Mouse (Mus musculus) heart, embryonic 14.5 days (tissue): Measurements from ENCODE around the gene Rab12. TPM values are rescaled to one million over a fixed set of nuclear protein-coding genes. Genes with fewer than 3 reads are reported as not detected.
"Not testable (repeated sequence)": the region's sequence is repeated elsewhere in the genome, so short reads cannot be mapped to it uniquely, and the experiment has no call there.

Source experiments
- ATAC-seq: fragments of 200-750 bp; cut with Nextera tagmentation; 2 replicates; pipeline ENCODE4 v1.8.0; 2017; ENCODE audit warnings: low read depth, moderate TSS enrichment; ENCODE audit not compliant: insufficient number of reproducible peaks, insufficient read depth, low FRiP score
- H3K27ac ChIP-seq, 2 experiments: fragments of 200-500 bp in 1 of 2; fragments of 300-500 bp in 1 of 2; sonication (generic) in 1 of 2; replicated peaks in 1 of 2; 2 replicates each; pipeline ENCODE4 v1.5.1; 2012 to 2014; ENCODE audit warnings: low read depth in 2 of 2, low read length in 2 of 2, control low read depth in 1 of 2, mild to moderate bottlenecking in 1 of 2, mixed read lengths in 1 of 2; ENCODE audit not compliant: control insufficient read depth in 1 of 2, insufficient read depth in 1 of 2
- H3K27me3 ChIP-seq: fragments of 300-500 bp; sonication (generic); 2 replicates; pipeline ENCODE4 v1.6.1; 2014; ENCODE audit warnings: mild to moderate bottlenecking, low read length, control low read depth; ENCODE audit not compliant: control insufficient read depth, insufficient read depth
- H3K36me3 ChIP-seq: fragments of 300-500 bp; sonication (generic); 2 replicates; pipeline ENCODE4 v1.6.1; 2014; ENCODE audit warnings: mild to moderate bottlenecking, control low read depth, low read length, mixed read lengths; ENCODE audit not compliant: control insufficient read depth, insufficient read depth
- H3K4me1 ChIP-seq, 2 experiments: fragments of 200-500 bp in 1 of 2; fragments of 300-500 bp in 1 of 2; sonication (generic) in 1 of 2; 2 replicates each; pipeline ENCODE4 v1.6.1; 2012 to 2014; ENCODE audit warnings: low read length in 2 of 2, control low read depth in 1 of 2, mixed read lengths in 1 of 2; ENCODE audit not compliant: control insufficient read depth in 2 of 2, insufficient read depth in 2 of 2
- H3K4me2 ChIP-seq: fragments of 300-500 bp; sonication (generic); 2 replicates; pipeline ENCODE4 v1.6.1; 2014; ENCODE audit warnings: mild to moderate bottlenecking, low read length
- H3K4me3 ChIP-seq, 2 experiments: fragments of 200-500 bp in 1 of 2; fragments of 300-500 bp in 1 of 2; sonication (generic) in 1 of 2; 2 replicates each; pipeline ENCODE4 v1.5.1; 2012 to 2014; ENCODE audit warnings: low read length in 2 of 2, mild to moderate bottlenecking in 2 of 2, control low read depth in 1 of 2, low read depth in 1 of 2, moderate library complexity in 1 of 2; ENCODE audit not compliant: control insufficient read depth in 1 of 2, insufficient read depth in 1 of 2
- H3K9ac ChIP-seq: fragments of 300-500 bp; sonication (generic); 2 replicates; pipeline ENCODE4 v1.6.1; 2014; ENCODE audit warnings: mild to moderate bottlenecking, low read length
- H3K9me3 ChIP-seq: fragments of 300-500 bp; sonication (generic); 2 replicates; pipeline ENCODE4 v1.6.1; 2016; ENCODE audit warnings: low read length, control low read depth; ENCODE audit not compliant: control insufficient read depth
- WGBS: fragments of 180-500 bp; shearing (Covaris S2); extraction: QIAGEN DNeasy Blood & Tissue Kit; methylation state at CpG from one replicate; pipeline ENCODE4 v1.1.7; 2014; 5-methylcytosine and 5-hydroxymethylcytosine counted together
- polyA plus RNA-seq: library from polyadenylated mRNA; unstranded; fragments of >200 nt; fragmentation: Nextera tagmentation; extraction: Ambion mirVana; gene quantifications from 2 replicates; pipeline ENCODE4 v1.2.1, GENCODE M21; 2014

Gene Rab12
- polyA plus RNA-seq, 1 experiment from 2014 or later: 74.2 TPM

DNA sequence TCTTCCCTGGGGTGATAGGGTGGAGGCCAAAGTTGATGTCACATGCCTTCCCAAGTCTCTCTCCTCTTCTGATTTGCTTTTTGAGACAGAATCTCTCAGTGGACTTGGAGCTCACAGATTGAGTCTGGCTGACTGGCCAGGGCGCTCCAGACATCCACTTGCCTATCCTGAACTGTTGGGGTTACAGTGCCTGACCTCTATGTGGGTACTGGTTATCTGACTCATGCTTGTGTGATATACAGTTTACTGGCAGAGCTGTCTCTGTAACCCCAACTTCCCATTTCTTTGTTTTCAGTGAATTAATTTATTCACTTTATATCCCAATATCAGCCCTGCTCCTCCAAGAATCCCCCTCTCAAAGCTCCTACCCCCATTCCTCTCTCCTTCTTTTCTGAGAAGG lies 12.8 kb upstream of the Rab12 start:
- no peak for ATAC-seq
- no peaks in the 10 kb centered on the region for H3K4me1 ChIP-seq
- WGBS: 84% methylated on average over 1 of the region's 1 CpGs

DNA sequence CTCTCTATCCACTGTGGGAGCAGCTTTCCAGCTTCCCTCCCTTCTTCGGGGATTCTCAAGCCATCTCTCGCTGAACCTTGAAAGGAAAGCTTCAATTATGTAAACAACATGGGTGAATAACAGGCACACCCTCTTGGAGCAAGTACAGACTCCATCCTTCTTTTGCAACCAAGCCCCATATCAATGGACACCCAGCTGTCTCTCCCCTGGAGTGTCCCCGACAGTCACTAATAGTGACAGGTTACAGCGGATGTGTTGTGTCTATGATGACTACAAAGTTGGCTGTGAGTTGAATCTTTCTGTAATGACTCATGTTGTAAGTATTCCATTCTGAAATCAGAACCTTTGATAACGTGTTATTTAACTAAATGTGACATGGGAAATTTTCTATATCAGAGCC lies 3.9 kb upstream of the Rab12 start:
- no peaks in the 10 kb centered on the region for H3K36me3 ChIP-seq
- H3K27ac ChIP-seq: no peak overlapping the region
- H3K9ac ChIP-seq: no peak overlapping the region
- no peaks in the 10 kb centered on the region for H3K9me3 ChIP-seq
- 59% methylated on average over 5 of the region's 5 CpGs for WGBS
- H3K4me2 ChIP-seq: no peak overlapping the region
- H3K27me3 ChIP-seq: no peaks in the 10 kb centered on the region
- no peak for ATAC-seq
- peaks cover 4 to 8% of the 10 kb centered on the region in 2 experiments; a peak in 3 of 4 replicates for H3K4me1 ChIP-seq
- no peak overlapping the region for H3K4me3 ChIP-seq

More for the DNA sequence above, 12.8 kb upstream of the Rab12 start:
- Histone ChIP-seq H3K9me3 (0 out of 2 replicates have a peak, but pooled peaks cover 9% of the 10 kb centered on the region), H3K36me3 (no peaks in the 10 kb centered on the region), H3K27me3 (no peaks in the 10 kb centered on the region), H3K9ac (no peak overlapping the region), H3K4me3 (no peak overlapping the region), H3K4me2 (no peak overlapping the region), H3K27ac (no peak overlapping the region)

DNA sequence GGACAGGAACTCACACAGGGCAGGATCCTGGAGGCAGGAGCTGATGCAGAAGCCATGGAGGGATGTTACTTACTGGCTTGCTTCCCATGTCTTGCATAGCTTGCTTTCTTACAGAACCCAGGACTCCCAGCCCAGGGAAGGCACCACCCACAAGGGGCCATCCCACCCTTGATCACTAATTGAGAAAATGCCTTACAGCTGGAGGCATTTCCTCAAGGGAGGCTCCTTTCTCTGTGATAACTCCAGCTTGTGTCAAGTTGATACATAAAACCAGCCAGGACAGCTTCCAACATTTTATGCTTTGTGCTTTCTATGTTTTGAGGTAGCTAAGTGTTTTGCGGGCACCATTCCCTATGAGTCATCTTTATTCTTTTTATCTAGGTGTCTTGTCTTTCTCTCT lies 3.1 kb upstream of the Rab12 start:
- 83% methylated on average over 1 of the region's 1 CpGs for WGBS
- H3K27me3 ChIP-seq, H3K9me3 ChIP-seq, H3K27ac ChIP-seq, H3K36me3 ChIP-seq, H3K4me2 ChIP-seq, H3K4me3 ChIP-seq, H3K9ac ChIP-seq, ATAC-seq: not testable (repeated sequence)
- peaks cover 6 to 16% of the 10 kb centered on the region in 2 experiments; a peak in 3 of 4 replicates for H3K4me1 ChIP-seq

DNA sequence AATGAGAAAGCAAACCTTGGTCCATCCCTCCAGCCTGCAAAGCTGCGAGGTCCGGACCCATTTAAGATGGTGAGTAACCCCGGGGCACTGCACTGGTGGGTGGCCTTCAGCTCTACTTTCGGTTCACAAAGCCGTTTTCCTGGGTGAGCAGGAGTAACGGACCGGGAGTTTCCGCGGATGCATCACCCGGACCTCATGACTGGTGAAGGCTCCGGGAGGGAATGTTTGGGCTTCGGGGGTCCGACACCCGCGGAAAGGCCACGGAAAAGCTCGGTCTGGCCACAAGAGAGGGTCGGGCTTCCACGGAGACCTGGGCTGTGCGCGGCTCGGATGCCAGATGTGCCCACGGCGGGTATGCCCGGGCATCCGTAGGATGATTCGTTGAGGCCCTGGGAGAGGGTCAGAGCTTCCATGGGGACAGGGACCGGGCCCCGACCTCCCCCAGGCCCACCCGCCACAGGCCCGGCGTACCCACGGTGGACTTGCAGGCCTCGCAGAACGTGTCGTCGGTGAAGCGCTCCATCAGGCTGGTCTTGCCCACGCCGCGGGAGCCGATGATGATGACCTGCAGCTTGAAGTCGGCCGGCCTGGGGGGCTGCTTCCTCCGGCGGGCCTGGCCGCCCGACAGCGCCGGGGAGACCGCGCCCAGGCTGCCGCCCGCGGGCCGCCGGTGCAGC lies 514 bp downstream of the Rab12 start:
- Histone ChIP-seq H3K4me1 (peaks cover 6 to 18% of the 10 kb centered on the region in 2 experiments; a peak in 3 of 4 replicates), H3K4me2 (peak overlapping the region; percentile 77), H3K4me3 (peak overlapping the region; percentile 99), H3K27me3 (no peaks in the 10 kb centered on the region), H3K27ac (peak overlapping the region in 1 of 2 experiments; percentile 33; a peak in 1 of 4 replicates), H3K9ac (peak overlapping the region; percentile 93), H3K36me3 (no peaks in the 10 kb centered on the region; the same call in 1 of the 2 replicates), H3K9me3 (no peaks in the 10 kb centered on the region)
- ATAC-seq: peak; percentile 31; the same call in 1 of the 2 replicates
- 1% methylated on average over 57 of the region's 57 CpGs for WGBS

DNA sequence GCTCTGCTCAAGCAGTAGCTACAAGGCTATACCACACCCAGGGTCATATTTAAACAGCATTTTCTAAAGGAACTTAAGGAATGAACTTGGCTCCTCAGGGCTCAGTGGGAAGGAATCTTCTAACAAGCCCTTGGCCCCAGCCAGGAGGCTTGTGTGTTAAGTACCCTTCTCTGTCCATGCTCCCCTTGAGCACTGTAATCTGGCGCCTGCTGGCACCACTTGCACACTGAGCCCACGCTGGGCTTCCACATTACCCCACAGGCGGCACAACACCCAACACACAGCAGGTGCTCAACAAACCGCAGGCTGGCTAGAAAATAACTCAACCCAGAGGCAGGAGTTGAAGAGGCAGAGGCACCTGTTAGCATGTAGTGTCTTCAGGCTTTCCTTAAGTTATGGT lies 2.6 kb downstream of the Rab12 start:
- Histone ChIP-seq H3K36me3 (peaks cover 3% of the 10 kb centered on the region; the same call in 1 of the 2 replicates), H3K9ac (no peak overlapping the region), H3K27ac (no peak overlapping the region), H3K4me3 (no peak overlapping the region), H3K4me2 (no peak overlapping the region), H3K9me3 (no peaks in the 10 kb centered on the region), H3K27me3 (no peaks in the 10 kb centered on the region), H3K4me1 (peaks cover 6 to 18% of the 10 kb centered on the region in 2 experiments; a peak in 3 of 4 replicates)
- WGBS: 85% methylated on average over 4 of the region's 4 CpGs
- ATAC-seq: no peak

DNA sequence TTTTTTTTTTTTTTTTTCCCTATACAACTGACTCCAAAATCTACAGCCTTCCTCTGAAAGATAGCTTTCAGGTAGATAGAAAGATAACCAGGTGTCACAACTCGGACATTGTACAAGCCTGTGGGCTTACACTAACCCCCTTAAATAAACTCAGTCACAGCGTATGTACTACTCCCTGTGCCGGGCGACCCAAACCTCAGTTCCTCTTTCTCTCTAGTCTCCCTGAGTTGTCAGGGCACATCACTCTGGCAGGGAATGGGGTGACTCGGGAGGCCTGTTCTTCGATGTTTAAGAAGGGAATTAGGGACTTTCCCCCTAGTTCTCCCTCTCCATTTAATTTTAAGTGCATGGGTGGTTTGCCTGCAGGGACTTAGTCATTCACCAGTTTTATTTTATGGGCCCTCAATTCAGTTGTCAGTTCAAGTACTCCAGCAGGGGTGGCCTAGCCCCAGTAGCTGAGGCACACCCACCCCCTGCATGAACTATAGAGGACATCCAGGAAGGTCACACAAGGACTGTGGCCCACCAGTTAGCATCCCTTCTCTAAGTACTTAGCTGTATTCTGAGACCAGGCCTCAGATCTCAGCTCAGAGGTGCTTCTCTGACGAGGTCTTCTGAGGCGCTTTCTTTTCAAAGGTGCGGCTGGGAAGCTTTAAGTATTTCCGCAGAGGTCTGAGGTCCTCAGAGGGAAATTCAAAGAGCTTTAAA lies 5.1 kb downstream of the Rab12 start:
- Histone ChIP-seq H3K36me3 (peaks cover 3% of the 10 kb centered on the region; the same call in 1 of the 2 replicates), H3K9ac (no peak overlapping the region), H3K27me3 (no peaks in the 10 kb centered on the region), H3K27ac (no peak overlapping the region), H3K9me3 (no peaks in the 10 kb centered on the region), H3K4me3 (no peak overlapping the region), H3K4me1 (peaks cover 16 to 27% of the 10 kb centered on the region in 2 experiments), H3K4me2 (no peak overlapping the region)
- 88% methylated on average over 10 of the region's 10 CpGs for WGBS
- no peak for ATAC-seq

DNA sequence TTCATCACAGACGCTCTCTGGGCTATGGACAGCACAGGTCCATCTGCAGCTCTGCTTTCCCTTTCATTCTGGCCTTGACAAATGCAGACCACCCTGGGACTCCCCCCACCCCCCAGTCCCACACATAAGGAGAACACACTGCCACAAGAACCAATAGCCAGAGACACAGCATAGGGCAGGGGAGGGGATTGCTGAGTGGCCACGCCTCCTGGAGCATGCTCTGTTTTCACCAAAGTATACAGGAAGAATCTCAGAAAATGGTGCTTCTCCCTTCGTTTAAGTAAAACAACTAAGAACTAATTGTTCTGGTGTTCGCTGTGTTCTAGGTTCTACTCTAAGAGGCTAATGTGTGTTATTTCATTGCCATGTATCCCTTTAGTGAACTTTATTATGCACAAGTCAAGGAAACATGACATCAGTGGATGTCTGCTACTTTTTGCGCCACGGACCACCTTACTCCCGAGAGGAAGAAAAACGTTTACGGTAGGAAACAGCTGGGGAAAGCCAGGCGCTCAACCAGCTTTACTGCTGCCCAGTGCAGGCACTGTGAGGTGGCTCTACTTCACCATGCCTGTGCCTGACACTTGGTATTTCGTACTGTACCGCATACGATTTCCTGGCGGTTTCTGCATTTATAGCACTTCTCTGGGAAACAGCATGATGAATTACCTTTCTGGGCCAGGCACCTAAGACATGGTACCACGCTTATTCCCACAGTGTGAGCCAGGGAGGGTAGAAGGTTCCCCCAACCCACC lies 7.2 kb downstream of the Rab12 start:
- H3K27me3 ChIP-seq: no peaks in the 10 kb centered on the region

More for the DNA sequence above, 7.2 kb downstream of the Rab12 start:
- peaks cover 12 to 16% of the 10 kb centered on the region in 2 experiments for H3K4me1 ChIP-seq
- peaks cover 5% of the 10 kb centered on the region; the same call in 1 of the 2 replicates for H3K36me3 ChIP-seq
- H3K9me3 ChIP-seq: no peaks in the 10 kb centered on the region
- no peak overlapping the region for H3K4me2 ChIP-seq
- ATAC-seq: no peak
- H3K9ac ChIP-seq: no peak overlapping the region
- 77% methylated on average over 15 of the region's 15 CpGs for WGBS
- no peak overlapping the region for H3K27ac ChIP-seq
- H3K4me3 ChIP-seq: no peak overlapping the region
